Mouse (Mus musculus) ES-E14 (cell line): ENCODE measurements at regions not wholly inside any gene's neighbourhood (a gene's known extent, or its start where the extent isn't known, plus 50 kb on each side); places are given as distances from the start of the nearest gene placed in this dataset.
"Not testable (repeated sequence)": the region's sequence is repeated elsewhere in the genome, so short reads cannot be mapped to it uniquely, and the experiment has no call there.

Experiments used
- DNase-seq: peaks from one replicate; pipeline ENCODE4 v3.0.0-alpha.2; 2013; ENCODE audit warnings: low read depth, low spot score
- H3K27ac ChIP-seq: 2 replicates; pipeline ENCODE4 v1.5.1; 2012; ENCODE audit warnings: low read depth, mild to moderate bottlenecking, low read length, moderate library complexity, mixed read lengths; ENCODE audit not compliant: poor library complexity, insufficient read depth, severe bottlenecking
- H3K36me3 ChIP-seq: 2 replicates; pipeline ENCODE4 v1.6.1; 2012; ENCODE audit warnings: mild to moderate bottlenecking, low read length, moderate library complexity, mixed read lengths; ENCODE audit not compliant: control insufficient read depth, poor library complexity, insufficient read depth, severe bottlenecking
- H3K4me1 ChIP-seq, 2 experiments: fragments of 150-350 bp in 1 of 2; sonication (generic) in 1 of 2; 2 replicates each; pipeline ENCODE4 v1.6.1; 2012; ENCODE audit warnings: low read length in 2 of 2, mild to moderate bottlenecking in 1 of 2, mixed read lengths in 1 of 2; ENCODE audit not compliant: control insufficient read depth in 2 of 2, insufficient read depth in 2 of 2, poor library complexity in 1 of 2
- H3K4me3 ChIP-seq, 2 experiments: fragments of 150-350 bp in 1 of 2; sonication (generic) in 1 of 2; 2 replicates each; pipeline ENCODE4 v1.5.1; 2012; ENCODE audit warnings: low read length in 2 of 2, low read depth in 1 of 2, mild to moderate bottlenecking in 1 of 2, mixed read lengths in 1 of 2; ENCODE audit not compliant: insufficient read depth in 1 of 2, poor library complexity in 1 of 2, severe bottlenecking in 1 of 2
- H3K9ac ChIP-seq: 2 replicates; pipeline ENCODE4 v1.6.1; 2012; ENCODE audit warnings: low read depth, mild to moderate bottlenecking, low read length, mixed read lengths; ENCODE audit not compliant: poor library complexity, insufficient read depth, severe bottlenecking
- H3K9me3 ChIP-seq: fragments of 150-350 bp; sonication (generic); 2 replicates; pipeline ENCODE4 v1.6.1; 2012; ENCODE audit warnings: low read depth, mild to moderate bottlenecking, low read length; ENCODE audit not compliant: control insufficient read depth, insufficient read depth
- CHD2 ChIP-seq: IDR thresholded peaks from 2 replicates; pipeline ENCODE4 v1.6.1; 2014; ENCODE audit warnings: mild to moderate bottlenecking, low read depth, low read length, inconsistent platforms
- HCFC1 ChIP-seq: IDR thresholded peaks from 2 replicates; pipeline ENCODE4 v1.6.1; 2012; ENCODE audit warnings: low read length, inconsistent platforms, borderline replicate concordance; ENCODE audit not compliant: insufficient read depth
- MAFK ChIP-seq: IDR thresholded peaks from 2 replicates; pipeline ENCODE4 v1.6.1; 2014; ENCODE audit warnings: mild to moderate bottlenecking, low read depth, low read length, inconsistent platforms; ENCODE audit not compliant: insufficient read depth
- ZC3H11A ChIP-seq: IDR thresholded peaks from 2 replicates; pipeline ENCODE4 v1.6.1; 2012; ENCODE audit warnings: low read depth, mild to moderate bottlenecking, inconsistent platforms, low read length, borderline replicate concordance
- ZNF384 ChIP-seq: IDR thresholded peaks from 2 replicates; pipeline ENCODE4 v1.6.1; 2012; ENCODE audit warnings: low read depth, low read length, inconsistent platforms
- in situ Hi-C, 2 experiments: fragments of 600-800 bp; cut with MboI; formaldehyde crosslinking; loops; one replicate each; pipeline ENCODE4 v1.15.1; 2025; ENCODE audit warnings: low sequenced_read_pairs in 2 of 2, inconsistent platforms in 1 of 2; ENCODE audit not compliant: unreplicated experiment in 2 of 2

DNA sequence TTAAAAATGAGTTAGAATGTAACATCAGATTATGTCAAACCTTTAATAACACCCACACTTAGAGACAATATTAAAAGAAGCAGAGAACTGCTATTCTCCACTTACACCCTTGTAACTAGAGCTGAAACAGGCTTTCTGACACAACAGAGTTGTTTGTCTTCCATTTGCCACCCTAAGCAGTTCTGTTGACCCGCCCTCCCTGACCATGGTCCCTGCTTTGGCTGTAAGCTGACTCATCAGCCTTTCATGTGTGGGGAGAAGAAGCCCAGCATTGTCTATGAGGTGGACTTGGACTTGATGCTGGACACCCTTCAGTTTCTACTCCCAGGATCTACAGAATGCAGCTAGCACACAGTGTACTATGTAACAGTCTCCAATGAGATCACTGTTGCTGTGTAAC, 91.6 kb upstream of the Zfp706 start:
- DNase-seq = no peak
- in situ Hi-C loops = no loop called here
- Histone ChIP-seq H3K27ac (no peak overlapping the region), H3K9me3 (no peaks in the 10 kb centered on the region), H3K4me1 (peaks cover 0 to 5% of the 10 kb centered on the region in 2 experiments; a peak in 1 of 4 replicates), H3K9ac (no peak overlapping the region), H3K36me3 (no peaks in the 10 kb centered on the region), H3K4me3 (no peak overlapping the region)
- no peak for TF ChIP-seq CHD2
- no peak for TF ChIP-seq ZNF384
- no peak for TF ChIP-seq MAFK
- no peak for TF ChIP-seq ZC3H11A
- no peak for TF ChIP-seq HCFC1

DNA sequence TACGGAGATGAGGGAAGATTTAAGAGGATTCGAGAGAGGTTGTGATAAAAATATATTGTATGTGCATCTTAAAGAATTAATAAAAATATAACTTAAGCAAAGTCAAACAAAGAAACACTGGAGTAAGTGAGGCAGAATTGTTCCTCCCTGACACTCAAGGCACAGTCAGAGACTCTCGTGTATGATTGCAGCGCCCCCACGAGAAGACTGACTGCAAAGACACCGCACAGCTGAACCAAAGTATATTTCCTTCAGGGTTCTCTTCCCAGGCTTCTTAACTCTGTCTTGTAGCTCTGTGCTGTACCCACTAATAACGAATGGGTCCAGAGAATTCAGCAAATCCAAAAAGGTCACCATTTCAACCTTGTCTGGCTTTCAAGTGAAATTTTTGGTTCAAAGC, 89.9 kb upstream of the Zfp706 start:
- in situ Hi-C loops = no loop called here
- no peaks in the 10 kb centered on the region for H3K36me3 ChIP-seq
- TF ChIP-seq ZNF384 (no peak), CHD2 (no peak), MAFK (no peak), HCFC1 (no peak), ZC3H11A (no peak)
- peaks cover 0 to 5% of the 10 kb centered on the region in 2 experiments; a peak in 1 of 4 replicates for H3K4me1 ChIP-seq
- no peak overlapping the region for H3K9ac ChIP-seq
- H3K27ac ChIP-seq = no peak overlapping the region
- no peak for DNase-seq
- no peak overlapping the region for H3K4me3 ChIP-seq
- no peaks in the 10 kb centered on the region for H3K9me3 ChIP-seq

DNA sequence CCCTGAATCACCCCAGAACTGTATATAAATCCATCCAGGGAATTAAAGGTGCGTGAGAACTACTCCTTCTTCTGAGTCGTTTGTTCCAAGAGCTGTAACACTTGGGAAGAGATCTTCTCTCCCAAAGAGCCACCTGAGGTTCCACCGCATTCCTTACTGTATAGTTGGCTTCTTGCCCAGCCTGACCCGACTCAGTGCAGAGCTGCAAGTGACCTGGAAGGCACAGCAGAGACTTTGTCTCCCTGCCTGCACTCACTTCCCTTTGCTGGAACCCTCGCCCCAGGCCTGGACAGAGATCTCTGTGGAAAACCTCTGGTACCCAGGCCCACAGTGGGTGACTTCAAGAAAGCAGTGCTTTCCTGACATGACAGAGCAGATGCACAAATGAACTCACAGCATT, 83.6 kb upstream of the Zfp706 start:
- H3K27ac ChIP-seq, H3K36me3 ChIP-seq, H3K4me3 ChIP-seq, H3K4me1 ChIP-seq, H3K9ac ChIP-seq, in situ Hi-C loops, H3K9me3 ChIP-seq, DNase-seq: not testable (repeated sequence)

DNA sequence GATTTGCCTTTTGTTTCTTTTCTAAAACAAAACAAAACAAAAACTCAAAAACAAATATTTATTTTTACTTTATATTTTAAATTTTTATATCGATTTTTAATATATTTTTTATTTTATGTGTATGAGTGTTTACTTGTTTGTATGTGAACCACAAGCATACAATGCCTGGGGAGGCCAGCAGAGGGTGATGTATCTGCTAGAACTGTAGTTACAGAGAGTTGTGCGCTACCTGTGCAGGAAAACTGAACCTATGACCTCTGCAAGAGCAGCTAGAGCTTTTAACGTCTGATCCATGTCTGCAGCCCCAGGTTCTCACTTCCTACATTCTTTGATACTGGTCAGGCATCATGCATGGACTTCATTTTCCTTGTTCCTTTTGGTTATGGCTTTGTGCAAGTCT, 76.2 kb upstream of the Zfp706 start:
- H3K27ac ChIP-seq = no peak overlapping the region
- H3K9ac ChIP-seq = no peak overlapping the region
- no peaks in the 10 kb centered on the region; the same call in 1 of the 2 replicates for H3K36me3 ChIP-seq
- no peaks in the 10 kb centered on the region for H3K9me3 ChIP-seq
- TF ChIP-seq ZC3H11A (no peak), CHD2 (no peak), ZNF384 (no peak), HCFC1 (no peak), MAFK (no peak)
- in situ Hi-C loops = no loop called here
- no peak overlapping the region for H3K4me3 ChIP-seq
- DNase-seq = no peak
- H3K4me1 ChIP-seq = peaks cover 3 to 11% of the 10 kb centered on the region in 2 experiments

DNA sequence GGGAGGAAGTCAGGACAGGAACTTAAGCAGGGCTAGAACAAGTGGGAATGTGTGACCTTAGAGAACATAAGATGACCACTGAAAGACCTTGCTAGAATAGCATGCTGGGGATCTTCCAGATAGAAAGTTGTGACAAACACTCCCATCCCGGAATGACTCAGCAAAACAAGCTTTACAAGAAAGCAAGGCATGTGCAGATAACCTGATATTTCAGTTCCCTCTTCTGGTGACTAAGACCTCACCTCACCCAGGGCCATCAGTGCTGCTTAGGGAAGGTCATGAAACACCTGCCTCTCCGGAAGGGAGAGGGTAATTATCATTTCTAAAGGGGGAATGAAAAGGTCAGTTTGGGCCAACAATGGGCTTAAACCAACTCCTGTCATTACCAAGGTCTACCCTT, 74.3 kb upstream of the Zfp706 start:
- H3K9ac ChIP-seq = no peak overlapping the region; the same call in 1 of the 2 replicates
- DNase-seq = peak; percentile 74
- no peaks in the 10 kb centered on the region; the same call in 1 of the 2 replicates for H3K36me3 ChIP-seq
- H3K9me3 ChIP-seq = no peaks in the 10 kb centered on the region
- H3K4me3 ChIP-seq = no peak overlapping the region
- peaks cover 3 to 11% of the 10 kb centered on the region in 2 experiments for H3K4me1 ChIP-seq
- in situ Hi-C loops = no loop called here
- TF ChIP-seq ZNF384 (no peak), MAFK (peak; percentile 91)
- peak overlapping the region; percentile 98 for H3K27ac ChIP-seq
